Mouse (Mus musculus) gastrocnemius, adult 2 months (tissue): ENCODE data around the gene Trp73. TPM values are rescaled to one million over a fixed set of nuclear protein-coding genes. Genes with fewer than 3 reads are reported as not detected.
A peak's percentile ranks its signal among the peaks of the same experiment; 100 is the strongest.

ENCODE experiments used
- DNase-seq: peaks from one replicate; pipeline ENCODE4 v3.0.0; 2022
- H3K27ac ChIP-seq: fragments of 200-600 bp; 2 replicates; pipeline ENCODE4 v1.8.1; 2022; ENCODE audit warnings: mild to moderate bottlenecking
- H3K4me3 ChIP-seq: fragments of 200-600 bp; 2 replicates; pipeline ENCODE4 v1.8.1; 2022; ENCODE audit warnings: mild to moderate bottlenecking, moderate library complexity
- CTCF ChIP-seq: fragments of 200-600 bp; IDR thresholded peaks from 2 replicates; pipeline ENCODE4 v1.8.1; 2022; ENCODE audit warnings: antibody characterized with exemption, mild to moderate bottlenecking, moderate library complexity
- intact Hi-C: fragments of 180-260 bp; cut with DNase I; formaldehyde crosslinking; loops from one replicate; pipeline ENCODE4 v1.15.1; 2025
- total RNA-seq, 2 experiments: library from RNA; stranded (reverse); gene quantifications; 2 replicates each; pipeline ENCODE4 v1.2.3; 2021

Trp73 gene
- total RNA-seq, 2 experiments from 2014 or later = not detected

DNA sequence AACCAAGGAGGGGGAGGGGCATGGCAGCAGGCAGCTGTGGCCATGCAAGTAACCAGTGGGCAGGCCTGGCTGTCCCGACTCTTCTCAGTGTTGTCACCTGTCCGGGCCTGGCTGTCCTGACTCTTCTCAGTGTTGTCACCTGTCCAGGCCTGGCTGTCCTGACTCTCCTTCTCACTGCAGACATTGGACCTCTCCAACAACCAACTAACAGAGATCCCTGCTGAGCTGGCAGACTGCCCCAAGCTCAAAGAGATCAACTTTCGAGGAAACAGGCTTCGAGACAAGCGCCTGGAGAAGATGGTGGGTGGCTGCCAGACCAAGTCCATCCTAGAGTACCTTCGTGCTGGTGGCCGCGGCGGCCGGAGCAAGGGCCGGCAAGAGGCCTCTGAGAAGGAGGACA is 124.5 kb downstream of the Trp73 start:
- Histone ChIP-seq H3K4me3 (no peak overlapping the region), H3K27ac (0 out of 2 replicates have a peak overlapping the region, but pooled peaks have one; percentile 12)
- intact Hi-C loops = no loop called here
- no peak for TF ChIP-seq CTCF
- peak; percentile 70 for DNase-seq

DNA sequence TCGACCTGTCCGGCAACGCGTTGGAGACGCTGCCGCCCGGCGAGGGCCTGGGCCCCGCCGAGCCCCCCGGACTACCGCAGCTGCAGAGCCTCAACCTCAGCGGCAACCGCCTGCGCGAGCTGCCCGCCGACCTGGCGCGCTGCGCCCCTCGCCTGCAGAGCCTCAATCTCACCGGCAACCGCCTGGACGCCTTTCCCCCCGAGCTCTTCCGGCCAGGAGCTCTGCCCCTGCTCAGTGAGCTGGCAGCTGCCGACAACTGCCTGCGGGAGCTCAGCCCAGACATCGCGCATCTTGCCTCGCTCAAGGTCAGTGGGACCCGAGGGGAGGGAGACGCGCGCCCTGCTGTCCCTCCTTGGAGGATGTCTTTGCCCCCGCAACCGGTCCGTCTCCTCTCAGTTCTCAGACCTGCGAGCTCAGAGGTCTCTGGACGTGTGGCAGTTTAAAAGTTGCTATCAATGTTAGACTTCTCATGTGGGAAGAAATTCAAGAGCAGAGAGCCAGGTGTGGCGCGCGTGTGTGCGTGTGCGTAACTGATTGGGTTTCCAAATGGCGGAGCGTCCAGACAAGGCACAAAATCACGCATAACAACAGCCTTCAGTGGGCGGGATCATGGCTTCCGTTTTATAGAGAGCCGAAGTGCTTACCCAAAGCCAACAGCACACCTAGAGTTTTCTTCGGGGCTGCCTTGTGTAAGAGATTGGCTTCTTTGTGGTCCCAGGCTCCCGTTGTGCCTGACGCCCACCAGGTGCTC is 127.7 kb downstream of the Trp73 start:
- intact Hi-C loops = no loop called here
- Histone ChIP-seq H3K4me3 (peak overlapping the region; percentile 97), H3K27ac (peak overlapping the region; percentile 87)
- DNase-seq = no peak
- TF ChIP-seq CTCF = no peak

DNA sequence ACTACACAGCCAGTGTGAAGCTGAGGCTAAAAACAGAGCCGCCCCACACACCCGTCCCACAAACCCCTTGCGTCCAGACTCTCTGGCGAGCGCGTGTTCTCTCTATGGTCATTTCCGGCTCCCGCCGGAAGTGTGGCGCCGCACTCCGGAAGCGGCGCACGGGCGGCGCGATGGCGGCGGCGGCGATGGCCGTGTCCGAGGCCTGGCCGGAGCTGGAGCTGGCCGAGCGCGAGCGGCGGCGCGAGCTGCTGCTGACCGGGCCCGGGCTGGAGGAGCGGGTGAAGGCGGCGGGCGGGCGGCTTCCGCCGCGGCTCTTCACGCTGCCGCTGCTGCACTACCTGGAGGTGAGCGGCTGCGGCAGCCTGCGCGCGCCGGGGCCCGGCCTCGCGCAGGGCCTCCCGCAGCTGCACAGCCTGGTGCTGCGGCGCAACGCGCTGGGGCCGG is 128.3 kb downstream of the Trp73 start, which contains the start of gene Lrrc47:
TSS of gene Lrrc47 (plus strand) at position 86 of the 444 bp plus-strand sequence.
- TF ChIP-seq CTCF = no peak
- Histone ChIP-seq H3K4me3 (peak within 1 kb of the TSS; percentile 97), H3K27ac (peak within 1 kb of the TSS; percentile 87)
- intact Hi-C loops = loop anchor here (2.0 kb wide), 1 partner anchor 37 kb away; the partner anchor contains the start of genes Cep104 and Dffb
- peak; percentile 90 for DNase-seq

DNA sequence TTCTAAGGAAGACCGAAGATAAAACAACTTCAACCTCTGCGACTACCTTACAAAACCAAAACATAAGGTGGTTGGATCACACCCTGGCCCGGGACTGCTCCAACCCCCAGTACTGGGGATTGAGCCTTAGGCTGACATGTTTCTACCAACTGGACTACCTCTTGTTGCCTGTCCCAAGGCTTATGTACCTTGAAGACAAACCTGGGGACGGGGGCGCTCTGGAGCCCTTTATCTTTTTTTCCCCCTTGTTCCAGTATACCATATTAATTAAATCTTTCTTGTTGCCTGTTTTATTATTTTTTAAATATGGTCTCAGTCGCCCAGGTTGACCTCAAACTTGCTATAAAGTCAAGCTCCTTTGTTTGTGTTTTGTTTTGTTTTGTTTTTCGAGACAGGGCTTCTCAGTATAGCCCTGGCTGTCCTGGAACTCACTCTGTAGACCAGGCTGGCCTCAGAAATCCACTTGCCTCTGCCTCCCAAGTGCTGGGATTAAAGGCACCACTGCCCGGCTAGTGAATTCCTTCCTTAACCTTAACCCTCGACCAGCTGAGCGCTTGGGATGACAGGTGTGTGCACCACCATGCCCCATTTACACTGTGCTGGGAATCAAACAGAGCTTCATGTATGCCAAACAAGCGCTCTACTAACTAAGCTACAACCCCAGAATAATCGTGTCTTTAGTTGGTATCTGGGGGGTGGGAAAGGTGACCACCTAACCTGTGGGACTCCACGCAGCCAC is 128.9 kb downstream of the Trp73 start:
- intact Hi-C loops = loop anchor here (2.0 kb wide), 1 partner anchor 36 kb away; the partner anchor contains the start of genes Cep104 and Dffb
- DNase-seq = no peak
- Histone ChIP-seq H3K27ac (peak overlapping the region; percentile 87), H3K4me3 (peak overlapping the region; percentile 97)
- no peak for TF ChIP-seq CTCF

DNA sequence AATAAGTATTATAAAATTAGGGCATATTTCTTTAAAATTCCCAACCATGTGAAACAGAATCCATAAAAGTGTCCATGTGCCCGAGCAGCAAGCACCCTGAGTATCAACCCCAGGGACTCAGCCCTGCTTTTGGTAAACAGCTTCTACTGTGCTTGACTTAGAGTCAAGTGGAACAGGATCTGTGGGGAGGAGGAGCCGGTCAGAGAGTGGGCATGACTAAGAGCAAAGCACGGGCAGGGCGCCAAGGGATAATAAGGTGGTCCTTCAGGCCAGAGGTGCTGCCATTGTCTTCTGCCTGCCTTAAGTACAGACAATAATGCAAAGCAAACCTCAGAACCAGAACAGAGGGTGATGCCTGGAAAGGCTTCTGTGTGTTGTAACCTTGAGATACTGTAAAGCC is 132.2 kb downstream of the Trp73 start:
- H3K4me3 ChIP-seq = no peak overlapping the region
- no peak for DNase-seq
- intact Hi-C loops = no loop called here
- no peak overlapping the region for H3K27ac ChIP-seq
- no peak for TF ChIP-seq CTCF

DNA sequence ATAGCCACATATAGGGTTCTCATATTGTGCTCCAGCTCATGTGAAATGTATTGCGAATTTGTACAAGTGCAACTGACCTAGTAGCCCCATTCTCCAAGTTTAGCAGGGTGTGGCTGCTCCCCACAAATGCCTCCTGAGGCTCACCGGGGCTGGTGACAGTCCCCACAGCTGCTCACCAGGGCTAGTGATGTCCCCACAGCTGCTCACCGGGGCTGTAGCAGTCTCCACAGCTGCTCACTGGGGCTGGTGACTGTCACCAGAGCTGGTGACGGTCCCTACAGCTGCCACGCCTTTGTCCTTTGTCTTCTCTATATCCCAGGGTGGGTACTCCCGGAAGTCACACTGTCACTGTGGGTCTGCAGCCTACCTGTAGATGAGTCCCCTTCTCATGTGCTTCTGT is 133.7 kb downstream of the Trp73 start:
- DNase-seq = no peak
- intact Hi-C loops = no loop called here
- no peak for TF ChIP-seq CTCF
- no peak overlapping the region for H3K27ac ChIP-seq
- H3K4me3 ChIP-seq = no peak overlapping the region

Other genes with a start within 250 kb of the Trp73 start
- 10 to 100 TPM; 16.6 to 17.9 TPM for gene A430005L14Rik, start 183.0 kb downstream of the Trp73 start, total RNA-seq
- gene Dffb, start 165.1 kb downstream of the Trp73 start, total RNA-seq = 1 to 10 TPM; 1.0 to 2.6 TPM
- 10 to 100 TPM; 28.3 to 30.0 TPM for gene Cep104, start 165.0 kb downstream of the Trp73 start, total RNA-seq
- gene Lrrc47, start 128.5 kb downstream of the Trp73 start, total RNA-seq = 10 to 100 TPM; 24.4 to 29.0 TPM
- 1 to 10 TPM; 2.0 to 2.3 TPM for gene Smim1, start 114.0 kb downstream of the Trp73 start, total RNA-seq
- not detected for gene Ccdc27, start 97.5 kb downstream of the Trp73 start, total RNA-seq
- gene Wrap73, start 2.2 kb upstream of the Trp73 start, total RNA-seq = 10 to 100 TPM; 10.6 to 10.8 TPM
- gene Tprgl, start 20.5 kb upstream of the Trp73 start, total RNA-seq = 100 to 1,000 TPM in 1 of 2 experiments, 10 to 100 TPM in 1; 86.9 to 109 TPM
- under 1 TPM; 0.15 to 0.70 TPM for gene Megf6, start 30.5 kb upstream of the Trp73 start, total RNA-seq
- under 1 TPM; 0.17 to 0.23 TPM for gene Arhgef16, start 161.5 kb upstream of the Trp73 start, total RNA-seq
- gene B230104I21Rik, start 195.9 kb upstream of the Trp73 start, total RNA-seq = not detected